Mouse (Mus musculus) midbrain, embryonic 12.5 days (tissue): ENCODE measurements around the gene Shc3. TPM values are rescaled to one million over a fixed set of nuclear protein-coding genes. Genes with fewer than 3 reads are reported as not detected.

Experiments
- ATAC-seq: fragments of 200-750 bp; cut with Nextera tagmentation; 2 replicates; pipeline ENCODE4 v1.8.0; 2017; ENCODE audit warnings: low read depth, moderate TSS enrichment, moderate library complexity; ENCODE audit not compliant: low FRiP score
- H3K27ac ChIP-seq: fragments of 300-500 bp; sonication (generic); replicated peaks from 2 replicates; pipeline ENCODE4 v1.5.1; 2016; ENCODE audit warnings: mild to moderate bottlenecking
- H3K27me3 ChIP-seq: fragments of 300-500 bp; sonication (generic); 2 replicates; pipeline ENCODE4 v1.6.1; 2016; ENCODE audit warnings: mild to moderate bottlenecking
- H3K36me3 ChIP-seq: fragments of 300-500 bp; sonication (generic); 2 replicates; pipeline ENCODE4 v1.6.1; 2016
- H3K4me1 ChIP-seq: fragments of 300-500 bp; sonication (generic); 2 replicates; pipeline ENCODE4 v1.6.1; 2016
- H3K4me2 ChIP-seq: fragments of 300-500 bp; sonication (generic); replicated peaks from 2 replicates; pipeline ENCODE4 v1.6.1; 2016; ENCODE audit warnings: mild to moderate bottlenecking, moderate library complexity
- H3K4me3 ChIP-seq: fragments of 300-500 bp; sonication (generic); 2 replicates; pipeline ENCODE4 v1.5.1; 2016; ENCODE audit warnings: mild to moderate bottlenecking
- H3K9ac ChIP-seq: fragments of 300-500 bp; sonication (generic); replicated peaks from 2 replicates; pipeline ENCODE4 v1.6.1; 2016; ENCODE audit warnings: mild to moderate bottlenecking, moderate library complexity
- H3K9me3 ChIP-seq: fragments of 300-500 bp; sonication (generic); 2 replicates; pipeline ENCODE4 v1.6.1; 2016; ENCODE audit warnings: mild to moderate bottlenecking
- WGBS: fragments of 180-500 bp; shearing (Covaris S2); methylation state at CpG from one replicate; pipeline ENCODE4 v1.1.7; 2016; 5-methylcytosine and 5-hydroxymethylcytosine counted together
- polyA plus RNA-seq: library from polyadenylated mRNA; unstranded; fragments of >200 nt; fragmentation: Nextera tagmentation; extraction: Ambion mirVana; gene quantifications from 2 replicates; pipeline ENCODE4 v1.2.1, GENCODE M21; 2016

The Shc3 gene
- polyA plus RNA-seq, 1 experiment from 2014 or later: 7.9 TPM

- 78% methylated on average over 8 of the region's 8 CpGs for WGBS
- peak overlapping the region; percentile 42 for H3K4me2 ChIP-seq
- ATAC-seq: 0 out of 2 replicates have a peak, but pooled peaks have one; percentile 11
These were observed 33.5 kb upstream of the Shc3 start for GRCm38 (mm10) chr13:51602764-51603163.

GRCm38 (mm10) chr13:51600169-51600568 is 30.9 kb upstream of the Shc3 start:
- no peaks in the 10 kb centered on the region for H3K9me3 ChIP-seq
- H3K36me3 ChIP-seq: no peaks in the 10 kb centered on the region
- H3K4me1 ChIP-seq: peaks cover 20% of the 10 kb centered on the region
- H3K4me3 ChIP-seq: no peak overlapping the region
- no peak overlapping the region for H3K27ac ChIP-seq
- WGBS: 93% methylated on average over 8 of the region's 8 CpGs
- no peak for ATAC-seq
- no peak overlapping the region for H3K4me2 ChIP-seq
- H3K27me3 ChIP-seq: peaks cover 14% of the 10 kb centered on the region
- no peak overlapping the region for H3K9ac ChIP-seq

More at GRCm38 (mm10) chr13:51602764-51603163, 33.5 kb upstream of the Shc3 start:
- Histone ChIP-seq H3K27me3 (no peaks in the 10 kb centered on the region; the same call in 1 of the 2 replicates), H3K4me3 (no peak overlapping the region), H3K4me1 (peaks cover 17% of the 10 kb centered on the region), H3K9me3 (no peaks in the 10 kb centered on the region), H3K36me3 (no peaks in the 10 kb centered on the region), H3K27ac (0 out of 2 replicates have a peak overlapping the region, but pooled peaks have one; percentile 10), H3K9ac (no peak overlapping the region)

DNA sequence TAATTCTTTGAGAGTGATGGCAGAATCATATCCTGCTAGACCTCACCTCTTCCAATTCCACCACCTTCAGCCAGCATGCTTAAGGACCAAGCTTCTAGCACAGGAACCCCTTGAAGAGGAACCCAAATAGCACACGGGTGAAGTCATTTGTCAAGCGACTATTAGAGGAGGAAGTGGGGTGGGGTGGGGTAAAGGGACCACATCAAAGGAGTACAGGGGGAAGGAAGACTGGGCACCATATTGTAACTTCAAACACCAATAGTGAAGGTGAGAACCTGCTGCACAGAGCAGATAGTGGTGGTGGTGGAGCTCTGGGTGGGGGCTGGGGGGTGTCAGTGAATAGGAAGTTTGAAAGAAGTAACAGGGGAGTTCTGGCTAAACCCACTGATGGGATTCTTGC is 28.8 kb upstream of the Shc3 start:
- Histone ChIP-seq H3K27ac (no peak overlapping the region), H3K27me3 (peaks cover 21% of the 10 kb centered on the region), H3K4me3 (no peak overlapping the region), H3K9me3 (no peaks in the 10 kb centered on the region), H3K4me1 (peaks cover 15% of the 10 kb centered on the region), H3K4me2 (no peak overlapping the region), H3K36me3 (no peaks in the 10 kb centered on the region), H3K9ac (no peak overlapping the region)
- 92% methylated on average over 2 of the region's 2 CpGs for WGBS
- ATAC-seq: no peak

GRCm38 (mm10) chr13:51595404-51595803 is 26.2 kb upstream of the Shc3 start:
- no peak overlapping the region for H3K27ac ChIP-seq
- H3K4me3 ChIP-seq: peak overlapping the region; percentile 50
- ATAC-seq: no peak
- WGBS: 36% methylated on average over 11 of the region's 11 CpGs
- no peak overlapping the region for H3K9ac ChIP-seq
- H3K36me3 ChIP-seq: no peaks in the 10 kb centered on the region
- peak overlapping the region; percentile 98 for H3K4me2 ChIP-seq
- peaks cover 11% of the 10 kb centered on the region; the same call in 1 of the 2 replicates for H3K4me1 ChIP-seq
- peaks cover 21% of the 10 kb centered on the region for H3K27me3 ChIP-seq
- H3K9me3 ChIP-seq: no peaks in the 10 kb centered on the region

- peaks cover 21% of the 10 kb centered on the region for H3K27me3 ChIP-seq
- under 1% methylated on average over 36 of the region's 36 CpGs for WGBS
- ATAC-seq: peak; percentile 60
These were observed 25.6 kb upstream of the Shc3 start for GRCm38 (mm10) chr13:51594656-51595311.

DNA sequence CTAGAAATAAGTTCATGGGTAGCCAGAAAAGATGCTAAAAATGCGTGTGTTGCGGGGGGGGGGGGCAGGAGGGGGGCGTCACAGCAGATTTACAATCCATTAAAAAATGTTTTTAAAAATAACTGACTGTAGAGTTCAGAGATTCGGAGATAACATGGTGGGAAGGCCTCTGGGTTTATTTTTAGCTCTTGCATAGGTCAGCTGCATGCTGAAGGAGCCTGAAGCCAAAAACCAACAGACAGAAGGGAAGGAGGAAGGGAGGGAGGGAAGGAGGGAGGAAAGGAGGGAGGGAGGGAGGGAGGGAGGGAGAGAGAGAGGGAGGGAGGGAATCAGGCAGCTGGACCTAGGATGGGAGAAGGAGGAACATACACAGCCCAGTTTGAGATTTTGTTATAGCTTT is 18.8 kb upstream of the Shc3 start:
- H3K9me3 ChIP-seq: 0 out of 2 replicates have a peak, but pooled peaks cover under 1% of the 10 kb centered on the region
- H3K36me3 ChIP-seq: no peaks in the 10 kb centered on the region
- ATAC-seq: no peak
- H3K4me2 ChIP-seq: no peak overlapping the region
- H3K27me3 ChIP-seq: no peaks in the 10 kb centered on the region
- no peaks in the 10 kb centered on the region for H3K4me1 ChIP-seq
- H3K9ac ChIP-seq: no peak overlapping the region
- no peak overlapping the region for H3K4me3 ChIP-seq
- no peak overlapping the region for H3K27ac ChIP-seq
- 71% methylated on average over 4 of the region's 4 CpGs for WGBS

More at GRCm38 (mm10) chr13:51594656-51595311, 25.6 kb upstream of the Shc3 start:
- Histone ChIP-seq H3K4me3 (peak overlapping the region; percentile 50), H3K9me3 (no peaks in the 10 kb centered on the region), H3K4me2 (peak overlapping the region; percentile 98), H3K27ac (no peak overlapping the region), H3K4me1 (peaks cover 11% of the 10 kb centered on the region; the same call in 1 of the 2 replicates), H3K9ac (peak overlapping the region; percentile 60), H3K36me3 (no peaks in the 10 kb centered on the region)

GRCm38 (mm10) chr13:51582204-51582603 is 13.0 kb upstream of the Shc3 start:
- Histone ChIP-seq H3K4me3 (no peak overlapping the region), H3K27ac (no peak overlapping the region), H3K9me3 (0 out of 2 replicates have a peak, but pooled peaks cover 4% of the 10 kb centered on the region), H3K27me3 (no peaks in the 10 kb centered on the region; the same call in 1 of the 2 replicates), H3K36me3 (no peaks in the 10 kb centered on the region), H3K4me1 (peaks cover 26% of the 10 kb centered on the region), H3K4me2 (no peak overlapping the region), H3K9ac (no peak overlapping the region)
- WGBS: 79% methylated on average over 2 of the region's 2 CpGs
- ATAC-seq: no peak

- WGBS: 5% methylated on average over 8 of the region's 8 CpGs
- H3K27ac ChIP-seq: peak overlapping the region; percentile 73
- H3K27me3 ChIP-seq: no peaks in the 10 kb centered on the region; the same call in 1 of the 2 replicates
- no peak overlapping the region for H3K4me3 ChIP-seq
- peak; percentile 94 for ATAC-seq
- peak overlapping the region; percentile 43 for H3K4me2 ChIP-seq
- 0 out of 2 replicates have a peak, but pooled peaks cover 4% of the 10 kb centered on the region for H3K9me3 ChIP-seq
- no peak overlapping the region for H3K9ac ChIP-seq
- H3K4me1 ChIP-seq: peaks cover 26% of the 10 kb centered on the region
- no peaks in the 10 kb centered on the region for H3K36me3 ChIP-seq
These were observed 11.2 kb upstream of the Shc3 start for GRCm38 (mm10) chr13:51580263-51581044.

- no peaks in the 10 kb centered on the region for H3K36me3 ChIP-seq
- H3K4me1 ChIP-seq: peaks cover 24% of the 10 kb centered on the region
- H3K27ac ChIP-seq: no peak overlapping the region
- H3K9me3 ChIP-seq: no peaks in the 10 kb centered on the region
- no peak for ATAC-seq
- no peak overlapping the region for H3K4me3 ChIP-seq
- peaks cover 28% of the 10 kb centered on the region for H3K27me3 ChIP-seq
- H3K9ac ChIP-seq: no peak overlapping the region
- 27% methylated on average over 11 of the region's 11 CpGs for WGBS
- peak overlapping the region; percentile 24 for H3K4me2 ChIP-seq
These were observed 4.6 kb upstream of the Shc3 start for GRCm38 (mm10) chr13:51573849-51574248.

GRCm38 (mm10) chr13:51570111-51570510 is 892 bp upstream of the Shc3 start:
- ATAC-seq: no peak
- peaks cover 60% of the 10 kb centered on the region for H3K27me3 ChIP-seq
- H3K4me3 ChIP-seq: peak overlapping the region; percentile 50
- no peaks in the 10 kb centered on the region for H3K9me3 ChIP-seq
- peaks cover 51% of the 10 kb centered on the region for H3K4me1 ChIP-seq
- no peaks in the 10 kb centered on the region for H3K36me3 ChIP-seq
- 4% methylated on average over 9 of the region's 9 CpGs for WGBS
- peak overlapping the region; percentile 59 for H3K4me2 ChIP-seq
- H3K27ac ChIP-seq: peak overlapping the region; percentile 68
- no peak overlapping the region for H3K9ac ChIP-seq

- Histone ChIP-seq H3K4me3 (peak overlapping the region; percentile 50), H3K9ac (0 out of 2 replicates have a peak overlapping the region, but pooled peaks have one; percentile 17), H3K27me3 (peaks cover 64% of the 10 kb centered on the region), H3K36me3 (no peaks in the 10 kb centered on the region), H3K27ac (peak overlapping the region; percentile 68), H3K4me1 (peaks cover 55% of the 10 kb centered on the region), H3K4me2 (peak overlapping the region; percentile 59), H3K9me3 (no peaks in the 10 kb centered on the region)
- WGBS: 2% methylated on average over 7 of the region's 7 CpGs
- peak; percentile 66 for ATAC-seq
These were observed 458 bp upstream of the Shc3 start for GRCm38 (mm10) chr13:51569685-51570068.

DNA sequence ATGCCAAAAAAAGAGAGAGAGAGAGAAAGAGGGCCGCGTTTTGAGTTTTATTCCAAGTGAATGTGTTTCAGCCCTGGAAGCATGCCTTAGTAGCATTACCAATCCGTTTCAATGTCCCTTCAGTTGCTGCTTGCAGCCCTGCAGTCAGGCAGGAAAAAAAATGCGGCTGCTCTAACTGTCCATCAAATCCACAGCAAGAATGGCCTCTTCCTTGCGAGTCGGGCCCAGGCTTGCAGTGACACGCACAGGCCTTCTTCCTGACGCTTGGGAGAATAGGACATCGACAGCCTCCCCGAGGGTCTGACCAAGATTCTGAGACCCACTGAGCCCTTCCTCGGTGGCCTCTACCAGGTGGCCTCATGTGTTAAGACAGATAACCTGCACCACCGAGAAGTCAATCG is 718 bp downstream of the Shc3 start:
- under 1% methylated on average over 13 of the region's 13 CpGs for WGBS

More for the DNA sequence above, 718 bp downstream of the Shc3 start:
- peak overlapping the region; percentile 90 for H3K27ac ChIP-seq
- H3K27me3 ChIP-seq: peaks cover 62% of the 10 kb centered on the region
- H3K36me3 ChIP-seq: no peaks in the 10 kb centered on the region
- H3K4me3 ChIP-seq: peak overlapping the region; percentile 50
- peak; percentile 18 for ATAC-seq
- H3K9me3 ChIP-seq: no peaks in the 10 kb centered on the region
- peak overlapping the region; percentile 59 for H3K4me2 ChIP-seq
- peaks cover 48% of the 10 kb centered on the region for H3K4me1 ChIP-seq
- peak overlapping the region; percentile 58 for H3K9ac ChIP-seq
